Mouse (Mus musculus) midbrain, postnatal 0 days (tissue): ENCODE data around the gene Zfand3. TPM values are rescaled to one million over a fixed set of nuclear protein-coding genes. Genes with fewer than 3 reads are reported as not detected.
A peak's percentile ranks its signal among the peaks of the same experiment; 100 is the strongest.

Source experiments
- ATAC-seq: fragments of 200-750 bp; cut with Nextera tagmentation; 2 replicates; pipeline ENCODE4 v1.8.0; 2017; ENCODE audit warnings: moderate number of reproducible peaks, mild to moderate bottlenecking, moderate TSS enrichment, moderate library complexity; ENCODE audit not compliant: low FRiP score
- DNase-seq: peaks from one replicate; pipeline ENCODE4 v3.0.0-alpha.2; 2015; ENCODE audit warnings: low spot score
- H3K27ac ChIP-seq: fragments of 300-500 bp; sonication (generic); 2 replicates; pipeline ENCODE4 v1.5.1; 2014; ENCODE audit warnings: low read depth, mild to moderate bottlenecking, low read length, mixed read lengths
- H3K27me3 ChIP-seq: fragments of 300-500 bp; sonication (generic); 2 replicates; pipeline ENCODE4 v1.6.1; 2014; ENCODE audit warnings: low read length, control low read depth, mixed read lengths; ENCODE audit not compliant: insufficient read depth
- H3K36me3 ChIP-seq: fragments of 300-500 bp; sonication (generic); 2 replicates; pipeline ENCODE4 v1.6.1; 2014; ENCODE audit warnings: low read length, control low read depth, mixed read lengths; ENCODE audit not compliant: insufficient read depth
- H3K4me1 ChIP-seq: fragments of 300-500 bp; sonication (generic); 2 replicates; pipeline ENCODE4 v1.6.1; 2014; ENCODE audit warnings: mild to moderate bottlenecking, control low read depth, antibody characterized with exemption, low read length, mixed read lengths; ENCODE audit not compliant: insufficient read depth
- H3K4me2 ChIP-seq: fragments of 300-500 bp; sonication (generic); 2 replicates; pipeline ENCODE4 v1.6.1; 2014; ENCODE audit warnings: low read depth, mild to moderate bottlenecking, low read length, mixed read lengths; ENCODE audit not compliant: poor library complexity, severe bottlenecking
- H3K4me3 ChIP-seq: fragments of 300-500 bp; sonication (generic); 2 replicates; pipeline ENCODE4 v1.5.1; 2014; ENCODE audit warnings: low read depth, mild to moderate bottlenecking, low read length, moderate library complexity
- H3K9ac ChIP-seq: fragments of 300-500 bp; sonication (generic); replicated peaks from 2 replicates; pipeline ENCODE4 v1.6.1; 2014; ENCODE audit warnings: mild to moderate bottlenecking, low read length, moderate library complexity, mixed read lengths; ENCODE audit not compliant: poor library complexity, severe bottlenecking
- H3K9me3 ChIP-seq: fragments of 300-500 bp; sonication (generic); 2 replicates; pipeline ENCODE4 v1.6.1; 2016; ENCODE audit warnings: low read length, control low read depth
- CTCF ChIP-seq: IDR thresholded peaks from 2 replicates; pipeline ENCODE4 v1.5.1; 2016; ENCODE audit warnings: antibody characterized with exemption, mild to moderate bottlenecking
- WGBS: fragments of 180-500 bp; shearing (Covaris S2); extraction: QIAGEN DNeasy Blood & Tissue Kit; methylation state at CpG from one replicate; pipeline ENCODE4 v1.1.7; 2014; 5-methylcytosine and 5-hydroxymethylcytosine counted together
- polyA plus RNA-seq: library from polyadenylated mRNA; unstranded; fragments of >200 nt; fragmentation: Nextera tagmentation; extraction: Ambion mirVana; gene quantifications from 2 replicates; pipeline ENCODE4 v1.2.1, GENCODE M21; 2015
- total RNA-seq: library from RNA; depleted of rRNA; stranded (reverse); fragments of >200 nt; gene quantifications from 2 replicates; pipeline ENCODE4 v1.2.3, GENCODE M21; 2014

Gene Zfand3
- total and polyA plus RNA-seq, 2 experiments from 2014 or later, result 41.3 to 72.2 TPM

DNA sequence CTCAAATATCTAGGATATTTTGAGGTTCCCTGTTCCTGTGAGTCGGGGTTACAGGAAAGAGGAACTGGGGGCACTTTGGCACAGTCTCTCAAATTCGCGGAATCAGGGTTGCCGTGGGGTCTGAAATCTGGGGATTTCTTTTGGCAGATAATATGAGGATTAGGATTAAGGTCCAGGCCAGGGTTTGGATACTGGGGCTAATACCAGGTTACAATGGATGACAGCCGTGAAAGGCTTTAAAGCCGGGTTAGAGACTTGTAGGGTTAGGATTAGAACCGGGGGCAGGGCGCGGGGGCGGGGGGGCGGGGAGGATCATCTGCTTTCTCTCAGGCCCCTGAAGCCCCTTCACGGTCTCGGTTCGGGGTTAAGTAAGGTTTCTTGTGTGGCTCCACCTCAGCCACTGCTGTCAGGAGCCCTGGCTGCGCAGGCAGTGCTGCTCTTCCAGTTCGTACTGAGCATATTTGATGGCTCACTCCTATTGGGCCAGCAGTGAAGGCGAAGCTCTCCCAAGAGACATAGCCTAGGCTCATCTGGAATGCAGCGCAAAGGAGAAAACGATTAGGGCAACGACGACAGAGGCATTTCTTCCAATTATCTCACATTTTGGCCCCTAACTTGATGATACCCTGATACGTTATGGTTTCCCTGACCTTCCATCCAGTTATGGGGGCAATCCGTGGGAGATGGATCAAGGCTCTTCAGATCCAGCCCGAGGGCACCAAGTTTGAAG is 5.8 kb upstream of the Zfand3 start:
- 37% methylated on average over 24 of the region's 24 CpGs for WGBS
- ATAC-seq (no peak), DNase-seq (no peak)
- Histone ChIP-seq H3K9me3 (no peaks in the 10 kb centered on the region), H3K27ac (no peak overlapping the region), H3K4me2 (no peak overlapping the region), H3K4me1 (0 out of 2 replicates have a peak, but pooled peaks cover 2% of the 10 kb centered on the region), H3K9ac (no peak overlapping the region), H3K27me3 (no peaks in the 10 kb centered on the region), H3K4me3 (no peak overlapping the region), H3K36me3 (no peaks in the 10 kb centered on the region)
- no peak for TF ChIP-seq CTCF

DNA sequence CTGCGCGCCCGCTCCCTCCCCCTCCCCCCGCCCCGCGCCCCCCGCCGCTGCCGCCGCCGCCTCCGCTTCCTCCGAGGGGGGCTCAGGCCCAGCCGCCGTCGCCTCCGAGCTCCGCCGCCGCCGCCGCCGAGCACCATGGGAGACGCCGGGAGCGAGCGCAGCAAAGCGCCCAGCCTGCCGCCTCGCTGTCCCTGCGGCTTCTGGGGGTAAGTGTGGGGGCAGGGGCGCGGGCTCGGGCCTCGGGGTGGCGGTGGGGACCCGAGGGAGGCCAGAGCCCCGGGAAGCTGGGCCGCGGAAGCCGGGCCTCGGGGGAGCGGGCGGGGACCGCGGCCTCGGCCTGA is 540 bp downstream of the Zfand3 start:
- no peaks in the 10 kb centered on the region for H3K36me3 ChIP-seq
- WGBS, result 1% methylated on average over 21 of the region's 47 CpGs
- H3K9me3 ChIP-seq, result no peaks in the 10 kb centered on the region
- no peak for TF ChIP-seq CTCF
- peak overlapping the region; percentile 89 for H3K4me2 ChIP-seq
- H3K4me1 ChIP-seq, result peaks cover 15% of the 10 kb centered on the region
- H3K4me3 ChIP-seq, result peak overlapping the region; percentile 91
- H3K27ac ChIP-seq, result peak overlapping the region; percentile 88
- H3K9ac ChIP-seq, result peak overlapping the region; percentile 91
- H3K27me3 ChIP-seq, result no peaks in the 10 kb centered on the region
- no peak for DNase-seq
- ATAC-seq, result peak; percentile 42

DNA sequence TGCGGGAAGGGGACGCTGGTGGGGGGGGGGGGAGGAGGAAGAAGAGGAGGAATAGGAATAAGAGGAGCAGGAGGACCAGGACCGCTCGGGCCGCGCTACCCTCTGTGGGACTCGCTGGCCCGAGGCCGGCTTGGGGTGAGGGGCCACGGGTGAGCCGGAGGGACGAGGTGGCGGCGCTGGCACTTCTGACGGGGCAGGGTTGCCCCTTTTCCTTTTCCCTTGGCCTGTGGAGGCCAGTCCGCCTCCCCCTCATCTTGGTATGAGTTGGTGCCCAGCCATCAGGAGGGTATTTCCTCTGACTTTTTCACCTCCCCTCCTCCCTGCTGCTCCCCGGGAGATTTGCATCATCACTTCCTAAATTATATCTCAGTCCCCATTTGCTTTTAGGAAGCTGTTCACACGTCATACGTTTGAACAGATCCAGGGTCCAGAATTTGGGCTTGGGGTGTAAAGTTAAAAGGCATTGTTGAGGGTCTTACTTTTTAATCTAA is 963 bp downstream of the Zfand3 start:
- Histone ChIP-seq H3K4me2 (peak overlapping the region; percentile 89), H3K27me3 (no peaks in the 10 kb centered on the region), H3K4me3 (peak overlapping the region; percentile 91), H3K9me3 (no peaks in the 10 kb centered on the region), H3K9ac (peak overlapping the region; percentile 91), H3K4me1 (peaks cover 15% of the 10 kb centered on the region), H3K27ac (peak overlapping the region; percentile 88), H3K36me3 (no peaks in the 10 kb centered on the region)
- TF ChIP-seq CTCF, result no peak
- 1% methylated on average over 13 of the region's 19 CpGs for WGBS
- ATAC-seq, result peak; percentile 39; the same call in 1 of the 2 replicates
- no peak for DNase-seq

DNA sequence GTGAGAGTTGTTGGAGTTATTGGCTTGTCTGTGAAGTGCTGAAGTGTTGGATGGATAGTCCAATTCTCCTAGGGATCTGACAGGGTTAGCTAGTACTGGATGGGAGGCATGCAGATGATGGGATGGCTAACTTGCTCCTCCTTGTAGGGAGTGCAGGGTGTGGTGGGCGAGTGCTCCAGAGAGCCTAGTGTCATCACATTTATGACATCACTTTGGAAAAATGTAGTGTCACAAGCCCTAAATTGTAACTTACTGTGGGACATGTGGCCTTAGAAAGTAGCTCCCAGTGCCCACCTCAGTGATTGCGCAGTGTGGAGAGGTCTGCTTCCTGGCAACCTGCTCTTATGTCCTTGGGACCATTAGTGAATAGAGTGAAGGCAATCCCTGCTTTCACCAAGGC is 2.3 kb downstream of the Zfand3 start:
- Histone ChIP-seq H3K36me3 (no peaks in the 10 kb centered on the region), H3K9me3 (no peaks in the 10 kb centered on the region), H3K4me3 (no peak overlapping the region), H3K27ac (no peak overlapping the region), H3K27me3 (no peaks in the 10 kb centered on the region), H3K4me2 (peak overlapping the region; percentile 34), H3K4me1 (peaks cover 15% of the 10 kb centered on the region), H3K9ac (no peak overlapping the region)
- no peak for DNase-seq
- no peak for TF ChIP-seq CTCF
- WGBS, result 85% methylated on average over 2 of the region's 2 CpGs
- ATAC-seq, result no peak

DNA sequence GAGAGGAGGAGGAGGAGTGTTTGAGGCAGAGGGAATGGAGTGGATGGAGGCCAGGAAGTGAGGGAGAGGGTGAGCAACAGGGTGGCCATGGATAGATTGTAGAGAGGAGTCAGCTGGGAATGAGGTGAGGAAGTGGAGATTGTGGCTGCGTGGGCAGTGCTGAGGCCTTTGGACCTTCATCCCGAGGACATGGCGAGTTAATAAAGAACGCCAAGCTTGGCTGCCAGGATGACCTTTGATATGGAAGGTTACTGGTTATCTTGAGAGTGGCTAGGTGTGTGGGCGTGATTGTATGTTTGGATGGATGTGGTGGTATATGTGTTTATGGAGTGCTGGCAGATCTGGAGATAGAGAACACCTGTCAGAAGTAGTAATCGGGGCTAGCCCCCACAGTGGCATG is 3.4 kb downstream of the Zfand3 start:
- Histone ChIP-seq H3K9me3 (no peaks in the 10 kb centered on the region), H3K9ac (no peak overlapping the region), H3K27me3 (no peaks in the 10 kb centered on the region), H3K36me3 (no peaks in the 10 kb centered on the region), H3K4me3 (no peak overlapping the region), H3K4me2 (peak overlapping the region; percentile 12; the same call in 1 of the 2 replicates), H3K4me1 (peaks cover 15% of the 10 kb centered on the region), H3K27ac (no peak overlapping the region)
- DNase-seq (no peak), ATAC-seq (no peak)
- WGBS, result 92% methylated on average over 6 of the region's 6 CpGs
- TF ChIP-seq CTCF, result no peak

DNA sequence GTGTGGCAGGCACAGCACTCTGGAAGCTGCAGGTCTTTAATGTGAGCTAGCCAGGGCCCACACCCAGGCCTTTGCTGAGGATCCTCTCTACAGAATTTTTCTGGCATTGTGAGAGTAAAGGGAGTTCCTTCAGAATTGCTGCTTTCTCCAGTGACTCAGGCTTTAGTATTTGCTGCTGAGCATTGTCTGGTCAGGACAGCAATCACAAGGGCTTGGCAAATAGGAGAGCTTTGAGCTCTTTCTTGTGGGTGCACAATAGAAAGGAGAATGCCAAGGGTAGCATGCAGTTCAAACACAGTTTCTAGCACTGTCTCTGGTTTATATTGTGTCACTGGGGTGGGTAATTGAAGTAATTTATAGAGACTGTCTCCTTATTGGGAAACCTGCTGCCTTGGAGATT is 3.9 kb downstream of the Zfand3 start:
- TF ChIP-seq CTCF, result no peak
- ATAC-seq (no peak), DNase-seq (no peak)
- Histone ChIP-seq H3K4me2 (0 out of 2 replicates have a peak overlapping the region, but pooled peaks have one; percentile 12), H3K27me3 (no peaks in the 10 kb centered on the region), H3K36me3 (no peaks in the 10 kb centered on the region), H3K9me3 (no peaks in the 10 kb centered on the region), H3K4me1 (peaks cover 15% of the 10 kb centered on the region), H3K9ac (no peak overlapping the region), H3K4me3 (no peak overlapping the region), H3K27ac (no peak overlapping the region)
